Mouse (Mus musculus): ENCODE measurements around the gene Gm19426. TPM values are rescaled to one million over a fixed set of nuclear protein-coding genes. Genes with fewer than 3 reads are reported as not detected.

Gm19426 gene
- polyA plus RNA-seq, 1 experiment from 2014 or later: 5.9 TPM

DNA sequence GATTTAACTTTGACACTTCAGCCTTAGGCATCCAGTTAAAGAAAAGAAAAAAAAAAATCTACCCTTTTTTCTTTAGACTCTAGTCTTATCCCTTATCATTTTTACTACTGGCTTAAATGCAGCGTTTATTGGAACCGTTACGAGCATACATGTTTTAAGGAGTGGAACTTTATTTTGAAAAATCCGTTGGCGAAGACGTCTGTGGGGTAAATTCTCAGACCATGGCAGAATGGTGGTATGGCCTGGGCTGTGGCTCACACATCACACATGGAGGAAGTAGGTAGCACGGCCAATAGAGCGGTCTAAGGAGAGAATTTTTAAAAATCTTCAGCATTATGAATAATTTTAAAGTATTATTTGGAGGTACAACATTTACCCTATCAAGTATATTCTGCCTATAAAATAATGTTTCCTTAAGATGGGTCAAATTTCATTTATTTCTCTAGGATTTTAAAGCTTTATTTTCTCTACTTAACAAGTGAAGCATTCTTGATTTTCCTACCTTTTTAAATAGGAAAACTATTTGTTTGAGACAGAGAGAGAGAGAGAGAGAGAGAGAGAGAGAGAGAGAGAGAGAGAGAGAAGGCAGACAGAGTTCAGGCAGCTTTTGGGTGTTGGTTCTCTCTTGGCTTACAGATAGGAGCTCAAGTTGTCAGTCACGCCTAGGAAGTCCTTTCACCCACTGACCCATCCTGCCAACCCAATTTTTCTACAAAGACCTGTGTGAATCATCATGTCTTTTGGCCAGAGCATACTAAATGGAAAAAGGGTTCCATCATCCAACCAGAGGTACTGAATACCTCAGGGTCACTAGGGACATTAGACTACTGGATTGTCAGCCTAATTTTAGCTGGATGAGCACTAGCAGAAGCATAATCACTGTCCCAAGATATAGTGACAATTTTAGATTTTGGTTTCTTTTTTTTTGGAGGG, 26.8 kb downstream of the Gm19426 start:
- Histone ChIP-seq H3K27ac (replicated peaks; ENCODE audit: low read depth, low read length) (peak overlapping the region; percentile 75; the same call in 1 of the 2 replicates), H3K36me3 (replicated peaks; ENCODE audit: control insufficient read depth, insufficient read depth, low read depth, low read length) (no peaks in the 10 kb centered on the region), H3K4me3 (ENCODE audit: low read depth, low read length) (peak overlapping the region; percentile 85), H3K9ac (replicated peaks; ENCODE audit: low read length) (peak overlapping the region; percentile 89), H3K4me1 (ENCODE audit: control insufficient read depth, insufficient read depth, low read length) (no peaks in the 10 kb centered on the region), H3K4me2 (ENCODE audit: low read depth, low read length) (peak overlapping the region; percentile 76), H3K9me3 (replicated peaks; ENCODE audit: control insufficient read depth, low read length) (no peaks in the 10 kb centered on the region), H3K27me3 (ENCODE audit: control insufficient read depth, insufficient read depth, low read length) (no peaks in the 10 kb centered on the region)
- ATAC-seq (replicated peaks; ENCODE audit: insufficient number of reproducible peaks, low FRiP score, low TSS enrichment, low read depth): no peak
- 36% methylated on average over 9 of the region's 9 CpGs for WGBS
- no peak for DNase-seq (ENCODE audit: low spot score)

GRCm38 (mm10) chr2:84715562-84716361, 27.7 kb downstream of the Gm19426 start:
- no peaks in the 10 kb centered on the region for H3K4me1 ChIP-seq (ENCODE audit: control insufficient read depth, insufficient read depth, low read length)
- no peaks in the 10 kb centered on the region for H3K27me3 ChIP-seq (ENCODE audit: control insufficient read depth, insufficient read depth, low read length)
- H3K9me3 ChIP-seq (replicated peaks; ENCODE audit: control insufficient read depth, low read length): no peaks in the 10 kb centered on the region
- H3K36me3 ChIP-seq (replicated peaks; ENCODE audit: control insufficient read depth, insufficient read depth, low read depth, low read length): no peaks in the 10 kb centered on the region
- H3K4me2 ChIP-seq (ENCODE audit: low read depth, low read length): peak overlapping the region; percentile 76
- ATAC-seq (replicated peaks; ENCODE audit: insufficient number of reproducible peaks, low FRiP score, low TSS enrichment, low read depth) (peak; percentile 93), DNase-seq (ENCODE audit: low spot score) (peak; percentile 92)
- peak overlapping the region; percentile 85 for H3K4me3 ChIP-seq (ENCODE audit: low read depth, low read length)
- H3K27ac ChIP-seq (replicated peaks; ENCODE audit: low read depth, low read length): peak overlapping the region; percentile 91
- peak overlapping the region; percentile 89 for H3K9ac ChIP-seq (replicated peaks; ENCODE audit: low read length)
- WGBS: under 1% methylated on average over 33 of the region's 33 CpGs

DNA sequence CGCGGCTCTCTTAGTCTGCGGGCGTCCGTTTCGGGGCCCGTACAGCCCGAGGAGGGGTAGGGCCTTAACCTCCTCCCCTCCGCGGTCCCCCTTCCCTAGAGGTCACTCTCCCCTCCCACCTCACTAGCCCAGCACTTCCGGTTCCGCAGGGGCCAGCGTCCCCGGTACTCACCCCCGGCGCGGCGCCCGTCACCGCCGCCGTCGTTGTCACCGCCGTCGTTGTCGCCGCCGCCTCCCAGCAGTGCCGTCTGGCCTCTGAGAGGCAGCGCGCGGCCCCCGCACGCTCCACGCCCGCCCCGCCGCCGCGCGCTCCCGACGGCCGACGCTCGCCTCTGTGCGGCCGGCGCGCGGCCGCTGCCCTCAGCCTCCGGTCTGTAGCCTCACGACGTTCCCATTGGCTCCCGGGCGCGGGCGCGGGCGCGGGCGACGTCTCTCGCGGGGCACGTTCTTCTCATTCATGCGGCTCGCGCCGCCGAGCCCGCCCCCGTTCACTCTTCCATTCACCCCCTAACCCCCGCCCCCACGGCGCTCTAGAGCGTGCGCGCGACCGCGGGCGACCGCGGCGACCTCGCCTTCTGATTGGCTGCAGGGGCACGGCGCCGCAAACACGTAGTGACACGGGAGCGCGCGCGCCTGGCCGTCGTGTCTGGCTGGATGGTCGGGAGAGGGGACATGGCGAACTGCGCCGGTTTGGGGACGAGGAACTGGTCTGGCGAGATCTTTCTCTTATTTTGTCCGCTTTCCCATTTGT, 28.5 kb downstream of the Gm19426 start, which contains the start of gene Zdhhc5:
Gene Zdhhc5 (minus strand): TSS at position 370 of the 751 bp plus-strand sequence.
- no peaks in the 10 kb centered on the region for H3K27me3 ChIP-seq (ENCODE audit: control insufficient read depth, insufficient read depth, low read length)
- H3K4me2 ChIP-seq (ENCODE audit: low read depth, low read length): peak within 1 kb of the TSS; percentile 76
- H3K4me3 ChIP-seq (ENCODE audit: low read depth, low read length): peak within 1 kb of the TSS; percentile 85
- H3K36me3 ChIP-seq (replicated peaks; ENCODE audit: control insufficient read depth, insufficient read depth, low read depth, low read length): no peaks in the 10 kb centered on the region; the same call in 1 of the 2 replicates
- under 1% methylated on average over 105 of the region's 107 CpGs for WGBS
- DNase-seq (ENCODE audit: low spot score) (peak; percentile 98), ATAC-seq (replicated peaks; ENCODE audit: insufficient number of reproducible peaks, low FRiP score, low TSS enrichment, low read depth) (peak; percentile 96)
- H3K9ac ChIP-seq (replicated peaks; ENCODE audit: low read length): peak within 1 kb of the TSS; percentile 89
- peak within 1 kb of the TSS; percentile 91 for H3K27ac ChIP-seq (replicated peaks; ENCODE audit: low read depth, low read length)
- no peaks in the 10 kb centered on the region for H3K4me1 ChIP-seq (ENCODE audit: control insufficient read depth, insufficient read depth, low read length)
- H3K9me3 ChIP-seq (replicated peaks; ENCODE audit: control insufficient read depth, low read length): no peaks in the 10 kb centered on the region

- no peaks in the 10 kb centered on the region for H3K27me3 ChIP-seq (ENCODE audit: control insufficient read depth, insufficient read depth, low read length)
- peak overlapping the region; percentile 63 for H3K4me2 ChIP-seq (ENCODE audit: low read depth, low read length)
- no peaks in the 10 kb centered on the region; the same call in 1 of the 2 replicates for H3K36me3 ChIP-seq (replicated peaks; ENCODE audit: control insufficient read depth, insufficient read depth, low read depth, low read length)
- under 1% methylated on average over 20 of the region's 26 CpGs for WGBS
- no peaks in the 10 kb centered on the region for H3K4me1 ChIP-seq (ENCODE audit: control insufficient read depth, insufficient read depth, low read length)
- peak overlapping the region; percentile 91 for H3K27ac ChIP-seq (replicated peaks; ENCODE audit: low read depth, low read length)
- H3K4me3 ChIP-seq (ENCODE audit: low read depth, low read length): peak overlapping the region; percentile 85
- ATAC-seq (replicated peaks; ENCODE audit: insufficient number of reproducible peaks, low FRiP score, low TSS enrichment, low read depth): peak; percentile 37
- peak; percentile 25 for DNase-seq (ENCODE audit: low spot score)
- peak overlapping the region; percentile 89 for H3K9ac ChIP-seq (replicated peaks; ENCODE audit: low read length)
- no peaks in the 10 kb centered on the region for H3K9me3 ChIP-seq (replicated peaks; ENCODE audit: control insufficient read depth, low read length)
Measured at GRCm38 (mm10) chr2:84714422-84714810, 29.0 kb downstream of the Gm19426 start.

GRCm38 (mm10) chr2:84711898-84712297, 31.6 kb downstream of the Gm19426 start:
- ATAC-seq (replicated peaks; ENCODE audit: insufficient number of reproducible peaks, low FRiP score, low TSS enrichment, low read depth) (no peak), DNase-seq (ENCODE audit: low spot score) (no peak)
- H3K4me3 ChIP-seq (ENCODE audit: low read depth, low read length): no peak overlapping the region
- no peak overlapping the region for H3K4me2 ChIP-seq (ENCODE audit: low read depth, low read length)
- H3K27me3 ChIP-seq (ENCODE audit: control insufficient read depth, insufficient read depth, low read length): no peaks in the 10 kb centered on the region
- WGBS: 90% methylated on average over 2 of the region's 2 CpGs
- H3K9me3 ChIP-seq (replicated peaks; ENCODE audit: control insufficient read depth, low read length): no peaks in the 10 kb centered on the region
- no peak overlapping the region for H3K9ac ChIP-seq (replicated peaks; ENCODE audit: low read length)
- H3K36me3 ChIP-seq (replicated peaks; ENCODE audit: control insufficient read depth, insufficient read depth, low read depth, low read length): no peaks in the 10 kb centered on the region; the same call in 1 of the 2 replicates
- H3K27ac ChIP-seq (replicated peaks; ENCODE audit: low read depth, low read length): no peak overlapping the region
- no peaks in the 10 kb centered on the region for H3K4me1 ChIP-seq (ENCODE audit: control insufficient read depth, insufficient read depth, low read length)

DNA sequence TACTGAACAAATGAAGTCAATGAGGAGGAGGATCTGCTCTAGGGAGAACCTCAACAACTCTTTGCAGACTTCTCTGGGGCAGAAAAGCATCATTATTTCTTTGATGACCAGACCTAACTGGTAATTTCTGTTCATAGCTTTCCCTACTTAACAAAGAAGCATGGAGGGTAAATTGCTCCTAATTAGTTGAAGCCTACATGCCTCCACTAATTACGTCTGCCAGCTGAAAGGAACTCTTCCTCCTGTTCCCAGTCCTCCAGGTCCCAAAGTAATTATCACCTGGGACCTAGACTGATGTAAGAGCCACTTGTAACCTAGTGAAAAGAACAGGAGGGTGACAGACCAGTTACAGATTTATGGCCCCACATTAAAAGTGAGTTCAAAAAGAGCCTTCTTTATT, 35.9 kb downstream of the Gm19426 start:
- H3K27ac ChIP-seq (replicated peaks; ENCODE audit: low read depth, low read length): no peak overlapping the region
- H3K9me3 ChIP-seq (replicated peaks; ENCODE audit: control insufficient read depth, low read length): no peaks in the 10 kb centered on the region
- no peak for ATAC-seq (replicated peaks; ENCODE audit: insufficient number of reproducible peaks, low FRiP score, low TSS enrichment, low read depth)
- DNase-seq (ENCODE audit: low spot score): no peak
- H3K4me3 ChIP-seq (ENCODE audit: low read depth, low read length): no peak overlapping the region
- H3K9ac ChIP-seq (replicated peaks; ENCODE audit: low read length): no peak overlapping the region
- no peaks in the 10 kb centered on the region; the same call in 1 of the 2 replicates for H3K36me3 ChIP-seq (replicated peaks; ENCODE audit: control insufficient read depth, insufficient read depth, low read depth, low read length)
- no peak overlapping the region for H3K4me2 ChIP-seq (ENCODE audit: low read depth, low read length)
- WGBS: 51% methylated on average over 1 of the region's 1 CpGs
- no peaks in the 10 kb centered on the region for H3K4me1 ChIP-seq (ENCODE audit: control insufficient read depth, insufficient read depth, low read length)
- no peaks in the 10 kb centered on the region for H3K27me3 ChIP-seq (ENCODE audit: control insufficient read depth, insufficient read depth, low read length)

- no peak overlapping the region for H3K4me3 ChIP-seq (ENCODE audit: low read depth, low read length)
- no peak overlapping the region for H3K27ac ChIP-seq (replicated peaks; ENCODE audit: low read depth, low read length)
- H3K4me1 ChIP-seq (ENCODE audit: control insufficient read depth, insufficient read depth, low read length): no peaks in the 10 kb centered on the region
- H3K36me3 ChIP-seq (replicated peaks; ENCODE audit: control insufficient read depth, insufficient read depth, low read depth, low read length): no peaks in the 10 kb centered on the region; the same call in 1 of the 2 replicates
- no peak overlapping the region for H3K4me2 ChIP-seq (ENCODE audit: low read depth, low read length)
- 85% methylated on average over 1 of the region's 1 CpGs for WGBS
- no peak for ATAC-seq (replicated peaks; ENCODE audit: insufficient number of reproducible peaks, low FRiP score, low TSS enrichment, low read depth)
- H3K27me3 ChIP-seq (ENCODE audit: control insufficient read depth, insufficient read depth, low read length): no peaks in the 10 kb centered on the region
- H3K9me3 ChIP-seq (replicated peaks; ENCODE audit: control insufficient read depth, low read length): no peaks in the 10 kb centered on the region
- no peak for DNase-seq (ENCODE audit: low spot score)
- H3K9ac ChIP-seq (replicated peaks; ENCODE audit: low read length): no peak overlapping the region
Measured at GRCm38 (mm10) chr2:84705295-84705694, 38.2 kb downstream of the Gm19426 start.
